Mouse (Mus musculus): ENCODE results near the gene Calm2. TPM values are rescaled to one million over a fixed set of nuclear protein-coding genes. Genes with fewer than 3 reads are reported as not detected.

Gene Calm2
- total RNA-seq, 2 experiments from 2014 or later, result 380 to 407 TPM

DNA sequence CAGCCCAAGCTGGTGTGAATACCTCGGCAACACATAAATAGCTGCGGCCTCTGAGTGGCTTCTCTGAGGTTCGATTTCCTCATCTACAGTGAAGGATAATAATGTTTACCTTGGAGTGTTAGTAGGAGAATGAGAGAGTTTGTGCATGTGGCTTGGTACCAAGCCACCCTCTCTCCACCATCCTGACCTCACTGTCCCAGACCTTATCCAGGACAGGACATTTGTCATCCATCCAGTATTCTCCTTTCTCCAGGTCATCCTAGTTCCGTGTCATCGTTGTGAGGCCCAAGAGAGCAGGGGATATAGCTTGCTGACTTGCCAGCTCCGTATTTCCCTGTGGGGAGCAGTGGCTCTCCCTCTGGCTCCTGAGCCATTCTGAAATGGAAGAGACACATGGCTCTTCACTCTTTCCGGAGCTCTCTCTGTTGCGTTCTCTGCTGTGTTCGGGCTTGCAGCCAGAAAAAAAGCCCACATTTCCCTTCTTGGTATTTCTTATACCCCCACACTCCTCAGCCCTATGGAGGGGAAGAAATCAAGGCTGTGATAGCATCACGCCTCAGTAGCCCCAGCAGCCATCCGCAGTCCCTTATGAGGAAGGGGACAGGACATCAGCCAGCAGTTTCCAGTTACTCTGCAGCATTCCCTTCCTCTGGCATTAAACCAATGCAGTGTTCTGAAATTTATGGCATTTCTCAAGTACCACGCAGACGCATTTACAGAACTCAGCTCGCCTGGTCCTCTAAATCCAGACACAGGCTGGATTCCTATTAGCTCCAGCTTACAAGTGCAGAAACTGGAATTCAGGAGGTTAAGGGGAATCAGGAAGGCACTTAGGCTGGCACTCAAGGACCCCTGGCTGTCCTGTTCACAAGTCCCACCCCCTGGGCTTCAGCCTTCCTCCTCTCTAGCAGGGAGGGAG, 13.3 kb upstream of the Calm2 start:
- DNase-seq, result peak; percentile 32

DNA sequence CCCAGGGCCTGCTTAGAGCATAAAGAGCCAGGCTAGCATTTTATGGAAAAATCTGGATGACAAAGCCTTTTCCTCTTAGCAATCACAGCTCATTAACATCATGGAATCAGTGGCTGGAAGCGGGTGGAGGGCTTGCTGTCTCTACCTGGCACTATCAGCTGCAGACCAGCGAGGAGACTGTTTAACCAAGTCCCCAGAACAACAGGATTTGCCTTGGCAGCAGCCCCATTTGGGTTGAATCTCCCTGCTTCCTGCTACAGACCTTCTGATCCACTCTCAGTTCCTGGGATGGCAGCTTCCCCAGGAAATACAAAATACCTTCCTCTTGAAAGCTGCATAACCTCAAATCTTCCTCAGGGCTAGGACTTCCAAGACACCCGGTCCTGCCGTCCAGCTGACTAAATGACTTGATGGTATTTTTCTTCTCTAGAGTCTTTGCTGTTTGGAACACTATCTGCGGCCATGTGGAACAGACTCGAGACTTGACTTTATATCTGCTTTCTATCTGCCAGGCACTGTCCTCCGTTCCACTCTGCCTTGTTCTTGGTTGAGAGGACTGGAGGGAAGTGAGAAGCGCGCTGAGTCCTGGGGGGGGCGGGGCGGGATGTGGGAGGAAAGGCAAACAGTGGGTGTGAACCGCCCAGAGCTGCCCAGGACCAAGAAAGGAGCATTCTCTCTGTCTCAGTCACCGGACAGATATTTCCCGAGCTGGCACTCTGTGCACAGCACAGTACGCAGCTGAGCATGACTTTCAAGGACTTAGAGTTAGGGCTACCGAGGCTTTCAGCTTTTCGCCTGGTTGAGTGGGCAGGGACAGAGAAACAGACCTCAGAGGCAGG, 12.4 kb upstream of the Calm2 start:
- DNase-seq, result peak; percentile 66

DNA sequence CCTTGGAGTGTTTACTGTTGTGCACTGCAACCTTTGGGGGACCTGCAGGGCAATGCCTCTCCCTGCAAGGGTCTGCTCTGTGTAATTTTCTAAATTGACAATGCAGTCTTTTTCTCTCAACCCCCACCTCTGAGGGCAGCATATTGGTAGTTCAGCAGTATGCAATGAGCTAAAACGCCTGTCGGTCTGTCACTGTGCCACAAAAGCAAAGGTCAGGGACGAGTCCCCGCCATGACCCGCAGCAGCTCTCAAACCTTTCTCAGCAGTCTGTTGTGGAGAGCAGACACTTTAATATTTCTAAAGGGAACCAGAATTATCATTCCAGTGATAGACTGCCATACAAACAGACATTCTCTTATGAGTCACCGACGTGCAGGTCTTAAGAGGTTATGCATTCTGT, 11.2 kb upstream of the Calm2 start:
- peak; percentile 68 for DNase-seq

DNA sequence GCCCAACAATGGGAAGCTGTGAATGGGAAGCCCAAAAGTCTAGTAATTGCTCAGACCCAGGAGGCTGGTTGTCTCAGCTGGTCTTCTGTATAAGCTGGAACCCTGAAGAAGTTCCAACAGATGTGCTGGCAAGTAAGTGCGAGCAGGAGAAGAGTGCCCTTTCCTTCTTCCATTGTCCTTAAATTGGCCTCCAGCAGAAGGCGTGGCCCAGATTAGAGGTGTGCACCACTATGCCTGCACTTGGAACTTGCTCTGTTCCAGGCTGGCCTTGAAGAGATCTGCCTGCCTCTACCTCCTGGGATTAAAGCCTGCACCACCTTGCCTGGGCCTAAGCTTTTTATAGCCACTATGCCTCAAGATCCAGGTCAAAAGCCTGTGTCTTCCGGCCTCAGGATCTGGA, 7.4 kb upstream of the Calm2 start:
- DNase-seq, result no peak

DNA sequence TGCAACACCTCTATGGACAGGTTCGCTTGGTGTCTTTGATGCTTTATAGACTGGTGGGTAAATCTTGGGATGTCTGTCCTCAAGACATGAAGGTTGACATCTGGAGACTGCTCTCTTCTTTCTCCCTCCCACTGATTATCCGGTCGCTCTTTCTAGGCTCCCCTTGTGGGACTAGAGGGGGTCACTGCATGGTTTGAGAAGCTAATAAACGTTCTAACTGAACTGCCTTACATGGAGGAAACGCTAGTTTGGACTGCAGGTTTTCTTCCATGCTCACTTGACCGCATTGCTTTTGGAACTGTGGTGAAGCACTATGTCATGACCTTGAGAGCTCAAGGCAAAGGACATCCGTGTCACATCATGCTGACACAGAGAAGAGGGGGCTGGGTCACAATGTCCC, 6.6 kb upstream of the Calm2 start:
- no peak for DNase-seq

DNA sequence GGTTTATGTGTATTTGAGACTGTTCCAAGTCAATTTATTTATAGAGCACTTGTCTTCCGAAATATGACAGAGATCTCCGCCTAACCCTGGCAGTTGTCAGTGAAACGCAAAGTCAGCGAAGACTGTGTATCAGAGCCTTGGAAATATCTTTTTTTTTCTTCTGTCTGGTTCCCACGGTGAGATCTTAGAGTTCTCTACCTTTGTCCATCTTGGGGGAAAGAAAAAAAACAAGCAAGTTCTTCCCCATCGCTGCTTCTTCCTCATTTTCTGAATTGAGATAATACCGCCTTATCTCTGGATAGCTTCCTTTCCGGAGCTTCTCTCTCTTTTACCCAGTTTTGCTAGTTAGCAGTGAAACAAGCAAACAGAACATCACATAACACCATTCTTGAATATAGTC, 2.1 kb upstream of the Calm2 start:
- DNase-seq, result no peak

DNA sequence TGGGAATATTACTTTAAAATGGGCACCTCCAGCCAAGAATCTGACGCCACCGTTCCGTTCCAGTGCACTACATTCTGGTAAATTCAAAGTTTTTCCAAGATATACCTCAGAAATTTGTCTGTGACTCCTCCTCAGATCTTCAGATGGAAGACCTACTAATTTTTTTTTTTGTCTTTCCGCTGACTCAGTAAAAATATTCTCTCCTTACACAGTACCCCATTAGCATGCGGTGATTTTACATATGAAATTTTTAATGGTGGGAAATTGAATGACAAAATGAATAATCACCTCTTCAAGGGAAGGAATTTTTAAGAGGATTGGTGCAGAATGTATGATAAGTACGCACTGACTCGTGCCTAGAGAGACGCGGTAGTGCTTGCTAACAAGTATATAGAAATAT, 1.6 kb upstream of the Calm2 start:
- DNase-seq, result no peak

DNA sequence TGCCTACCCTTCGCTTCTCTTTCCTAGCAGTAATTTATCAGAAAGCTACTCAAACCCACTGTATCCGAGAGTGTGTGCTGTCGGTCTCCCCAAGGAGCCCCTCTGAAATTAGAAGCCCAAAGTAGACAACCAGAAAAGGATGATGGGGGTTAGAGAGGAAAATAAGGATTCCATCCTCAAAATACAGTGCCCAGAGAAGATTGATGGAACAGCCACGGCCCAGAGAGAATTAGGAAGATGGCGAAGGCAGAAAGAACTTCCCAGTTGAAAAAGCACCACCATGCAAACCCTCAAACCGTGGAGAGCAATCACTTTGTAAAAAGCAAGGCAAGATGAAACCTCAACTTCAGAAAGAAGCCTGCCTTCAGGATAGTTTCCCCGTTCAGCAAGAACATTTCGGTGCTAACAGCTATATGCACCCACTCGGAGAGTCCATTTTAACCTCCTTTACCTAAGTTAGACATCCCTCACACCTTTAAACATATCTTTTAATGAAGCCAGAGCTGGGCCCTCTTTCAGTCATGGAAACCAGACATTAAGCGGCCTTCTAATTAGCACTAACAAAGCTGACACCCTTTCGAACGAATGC, 971 bp upstream of the Calm2 start:
- no peak for DNase-seq

DNA sequence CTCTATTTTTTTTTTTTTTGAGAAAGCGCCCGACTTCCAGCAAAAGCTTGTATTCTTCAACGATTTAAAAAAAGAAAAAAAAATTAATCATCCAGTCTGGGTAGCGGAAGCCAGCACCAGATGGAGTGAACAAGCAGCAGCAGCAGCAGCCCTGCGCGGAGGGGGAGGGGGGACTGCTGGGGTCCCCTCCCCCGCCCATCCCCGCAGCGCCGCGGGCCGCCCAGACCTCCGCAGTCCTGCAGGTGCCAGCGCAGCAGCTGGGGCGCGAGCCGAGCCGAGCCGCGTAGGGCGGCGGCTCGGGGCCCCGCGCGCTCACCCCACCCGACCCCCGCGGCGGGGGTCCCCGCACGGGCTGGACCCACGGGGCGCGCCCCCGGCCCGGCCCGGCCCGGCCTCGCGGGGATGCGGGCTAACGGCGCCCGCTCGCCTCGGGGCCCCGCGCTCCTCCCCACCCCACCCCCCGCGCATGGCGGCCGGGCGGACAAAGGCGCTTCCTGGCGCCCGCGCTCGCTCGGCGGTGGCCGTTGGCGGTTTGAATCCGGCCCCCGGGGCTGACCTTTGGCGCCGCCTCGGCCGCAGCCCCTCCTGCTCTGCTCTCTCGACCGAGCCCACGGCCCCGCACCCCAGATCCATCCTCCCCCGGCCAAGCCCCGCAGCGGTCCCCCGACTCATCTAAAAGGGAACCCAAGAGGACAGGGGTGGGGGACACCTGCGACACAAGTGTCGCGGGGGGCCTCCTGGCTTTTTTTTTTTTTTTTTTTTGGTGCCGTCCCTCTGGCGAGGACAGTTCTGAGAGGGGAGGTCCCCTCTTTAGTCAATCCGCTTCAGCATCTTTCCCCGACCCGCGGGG, 593 bp downstream of the Calm2 start:
- peak; percentile 78 for DNase-seq

DNA sequence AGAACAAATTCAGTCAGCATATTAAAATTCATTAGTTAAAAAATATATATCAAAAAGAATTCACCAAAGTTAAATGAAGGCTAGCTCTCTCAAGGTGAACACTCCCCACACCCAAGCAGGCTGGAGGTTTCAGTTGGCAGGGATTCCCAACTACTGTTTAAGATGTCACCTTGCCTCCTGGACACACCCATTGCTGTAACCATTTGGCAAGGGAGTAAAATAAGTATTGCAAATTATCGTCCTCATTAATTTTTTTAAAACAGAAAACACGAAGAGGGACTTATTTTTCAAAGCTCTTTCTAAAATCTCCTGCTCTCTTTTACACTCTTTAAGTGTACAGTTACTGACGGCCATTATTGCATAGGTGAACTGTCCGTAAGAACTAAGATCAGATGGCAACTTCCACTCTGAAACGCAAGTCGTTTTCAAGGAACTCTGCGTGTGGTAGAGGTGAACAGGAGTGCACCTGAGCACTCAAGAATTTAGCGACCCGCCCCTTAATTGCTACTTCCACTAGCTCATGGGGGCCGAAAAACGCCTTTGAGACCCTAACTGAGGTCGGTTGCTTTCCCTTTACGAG, 1.3 kb downstream of the Calm2 start:
- no peak for DNase-seq

DNA sequence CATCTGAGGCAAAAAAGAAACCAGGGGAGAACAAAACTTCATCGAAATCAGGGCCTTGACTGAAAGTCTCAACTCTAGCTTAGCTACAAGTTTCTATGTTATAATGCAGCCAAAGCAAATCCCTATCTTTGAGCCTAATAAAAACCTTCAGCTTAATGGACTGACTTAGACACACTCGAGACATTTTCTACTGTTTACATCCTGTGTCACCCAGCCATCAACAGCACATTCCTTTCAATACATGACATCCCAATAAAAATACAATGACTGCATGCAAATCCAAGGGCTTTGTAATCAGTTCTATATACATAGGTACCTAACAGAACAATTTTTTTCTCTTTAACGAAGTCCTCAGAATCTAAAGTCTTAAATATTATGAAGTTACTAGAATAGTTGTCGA, 2.0 kb downstream of the Calm2 start:
- no peak for DNase-seq

DNA sequence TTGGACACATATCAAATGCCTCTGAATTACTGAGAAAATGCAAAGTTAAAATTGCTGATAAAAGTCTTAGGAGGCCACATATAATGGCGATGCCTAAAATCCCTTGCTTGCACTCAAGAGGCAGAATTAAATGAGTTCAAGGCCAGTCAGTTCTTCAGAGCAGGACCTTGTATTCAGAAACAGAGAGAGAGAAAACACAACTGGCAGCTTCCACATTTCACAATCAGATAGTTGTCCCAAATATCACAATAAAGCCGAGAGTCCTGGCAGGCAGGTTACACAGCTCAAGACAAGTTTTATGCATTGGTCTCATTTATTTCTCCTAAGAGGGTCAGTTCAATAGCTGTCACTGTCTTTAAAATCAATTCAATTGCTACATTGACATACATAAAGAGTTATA, 5.2 kb downstream of the Calm2 start:
- no peak for DNase-seq

DNA sequence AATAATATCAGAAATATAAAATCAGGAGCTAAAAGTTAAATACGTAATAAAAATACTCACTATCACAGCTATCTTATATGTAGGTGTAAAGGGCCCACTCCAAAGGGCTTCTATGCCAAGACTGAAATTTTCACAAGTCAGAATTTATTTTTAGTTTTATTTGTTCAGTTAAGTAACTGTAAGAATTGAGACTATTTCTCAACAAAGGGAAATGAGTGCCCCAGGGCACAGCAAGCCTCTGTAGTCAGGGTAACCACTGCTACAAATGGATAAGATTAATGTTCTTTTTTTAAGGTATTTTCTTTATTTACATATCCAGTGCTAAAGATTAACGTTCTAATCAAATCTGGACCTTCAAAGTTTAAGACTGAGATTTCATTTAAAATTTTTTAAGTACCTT, 7.3 kb downstream of the Calm2 start:
- no peak for DNase-seq

DNA sequence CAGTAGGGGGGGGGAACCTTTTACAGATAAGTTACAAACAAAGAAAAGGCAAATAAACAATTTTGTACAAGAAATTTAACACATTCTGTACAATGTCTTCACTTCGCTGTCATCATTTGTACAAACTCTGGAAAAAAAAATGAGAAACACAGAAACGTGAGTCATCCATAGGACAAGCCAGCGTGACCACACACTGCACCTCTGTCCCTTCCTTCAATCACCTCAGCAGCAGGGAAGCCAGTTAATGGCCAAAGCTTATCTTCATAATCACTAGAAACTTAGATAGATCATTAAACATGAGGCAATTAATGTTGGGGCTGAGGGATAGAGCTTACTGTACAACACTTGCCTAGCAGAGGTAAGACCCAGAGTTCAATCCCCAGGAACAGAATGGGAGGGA, 12.8 kb downstream of the Calm2 start:
- no peak for DNase-seq

DNA sequence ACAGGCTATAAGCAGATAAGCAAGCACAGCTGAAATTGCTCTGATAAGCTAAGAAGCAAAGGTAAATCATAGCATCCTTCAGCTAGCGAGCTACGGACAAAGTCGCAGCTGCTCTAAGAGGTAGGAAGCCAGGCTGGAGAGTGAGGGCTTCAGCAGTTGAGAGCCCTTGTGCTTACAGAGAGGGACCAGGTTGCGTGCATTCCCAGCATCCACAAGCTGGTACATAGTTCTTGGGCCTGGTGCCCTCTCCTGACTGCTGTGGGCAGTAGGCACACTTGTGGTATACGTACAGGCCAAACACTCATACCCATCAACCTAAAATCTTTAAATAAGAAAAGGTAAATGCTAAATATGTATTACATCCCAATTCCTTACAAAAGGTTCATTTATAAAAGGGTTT, 14.0 kb downstream of the Calm2 start:
- no peak for DNase-seq

DNA sequence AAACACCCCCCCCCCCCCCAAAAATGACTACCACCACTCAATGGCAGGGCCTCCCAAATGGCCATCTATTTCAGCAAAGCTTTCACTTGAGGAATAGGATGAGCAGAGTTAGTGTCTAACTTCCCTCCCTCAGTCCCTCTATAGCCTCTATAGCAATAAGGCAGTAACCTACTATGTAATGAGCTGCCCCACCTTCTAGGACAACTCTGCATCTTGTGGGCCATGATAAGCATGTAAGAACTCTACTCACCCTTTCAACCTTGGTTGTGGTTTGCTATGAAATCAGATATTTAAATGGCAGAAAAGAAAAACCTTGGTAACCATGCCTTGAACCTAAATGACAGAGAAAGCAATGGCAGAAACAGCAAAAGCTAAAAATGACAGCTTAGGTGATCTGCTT, 14.4 kb downstream of the Calm2 start:
- DNase-seq, result no peak

DNA sequence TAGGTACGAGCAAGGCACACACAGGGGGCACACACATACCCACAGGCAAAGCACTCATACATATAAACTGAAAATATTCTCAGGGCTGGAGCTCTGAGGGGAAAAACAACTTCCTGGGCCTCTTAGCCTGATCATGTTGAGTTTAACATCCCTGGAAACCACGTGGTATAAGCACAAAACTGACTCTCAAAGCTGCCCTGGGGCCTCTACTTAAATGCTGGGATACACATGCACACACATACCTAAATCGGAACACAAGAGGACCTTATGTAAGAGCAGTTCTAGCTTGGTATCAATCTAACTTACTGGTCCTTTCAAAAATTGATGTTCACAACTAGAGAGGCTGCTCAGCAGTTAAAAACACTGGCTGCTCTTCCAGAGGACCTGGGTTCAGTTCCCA, 17.3 kb downstream of the Calm2 start:
- DNase-seq, result no peak

DNA sequence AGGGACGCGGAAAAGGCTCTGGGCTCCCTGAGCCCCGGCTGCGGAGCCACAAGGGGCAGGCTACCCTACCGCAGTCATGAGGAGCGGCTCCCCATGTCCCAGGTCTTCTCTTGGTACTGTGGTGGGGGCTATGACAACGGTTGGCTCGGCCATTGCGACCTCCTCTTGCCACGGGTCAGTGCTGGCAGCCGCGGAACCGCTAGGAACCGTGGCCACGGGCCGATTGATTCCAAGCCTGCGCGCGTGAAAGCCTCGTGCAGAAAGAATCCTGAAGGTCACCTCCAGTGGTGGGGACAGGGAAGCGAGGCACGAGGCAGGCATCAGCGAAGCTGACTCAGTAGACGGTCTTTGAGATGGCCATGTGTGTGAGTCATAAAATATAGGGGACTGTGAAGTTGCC, 19.2 kb downstream of the Calm2 start, which contains the start of gene Stpg4:
Stpg4 (minus strand) TSS at position 231 of the 400 bp plus-strand sequence.
- no peak for DNase-seq

DNA sequence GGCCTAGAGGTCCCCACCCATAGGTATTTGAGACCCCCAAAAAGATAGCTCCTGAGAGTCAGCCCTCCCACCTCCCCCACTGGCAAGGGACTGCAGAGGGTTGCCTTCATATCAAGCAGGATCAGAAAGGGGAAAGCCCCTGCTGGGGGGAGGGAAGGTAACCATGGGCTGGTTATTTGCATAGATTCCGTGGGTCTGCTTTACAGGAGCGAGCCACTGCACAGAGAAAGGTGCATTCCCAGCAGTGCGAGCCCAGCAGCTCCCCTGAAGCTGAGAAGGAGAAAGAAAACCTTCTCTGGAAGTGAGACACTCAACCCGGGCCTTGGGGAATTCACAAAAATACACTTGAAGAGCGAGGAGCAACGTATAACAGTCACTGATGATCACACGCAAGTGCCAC, 28.7 kb downstream of the Calm2 start:
- DNase-seq, result no peak

DNA sequence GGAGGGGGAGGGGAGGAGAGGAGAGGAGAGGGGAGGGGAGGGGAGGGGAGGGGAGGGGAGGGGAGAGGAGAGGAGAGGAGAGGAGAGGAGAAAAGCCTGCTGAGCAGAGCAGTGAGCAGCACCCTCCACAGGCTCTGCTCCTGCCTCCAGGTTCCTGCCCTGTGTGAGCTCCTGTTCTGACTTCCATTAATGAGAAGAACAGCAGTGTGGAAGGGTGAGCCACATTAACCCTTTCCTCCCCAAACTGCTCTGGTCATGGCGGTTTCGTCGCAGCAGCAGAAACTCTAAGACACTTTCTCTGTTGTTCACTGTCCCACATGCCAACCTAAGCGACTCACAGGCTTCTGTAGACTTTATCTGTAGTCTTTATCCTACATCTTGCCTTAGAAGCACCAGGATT, 40.1 kb downstream of the Calm2 start:
- DNase-seq, result no peak

DNA sequence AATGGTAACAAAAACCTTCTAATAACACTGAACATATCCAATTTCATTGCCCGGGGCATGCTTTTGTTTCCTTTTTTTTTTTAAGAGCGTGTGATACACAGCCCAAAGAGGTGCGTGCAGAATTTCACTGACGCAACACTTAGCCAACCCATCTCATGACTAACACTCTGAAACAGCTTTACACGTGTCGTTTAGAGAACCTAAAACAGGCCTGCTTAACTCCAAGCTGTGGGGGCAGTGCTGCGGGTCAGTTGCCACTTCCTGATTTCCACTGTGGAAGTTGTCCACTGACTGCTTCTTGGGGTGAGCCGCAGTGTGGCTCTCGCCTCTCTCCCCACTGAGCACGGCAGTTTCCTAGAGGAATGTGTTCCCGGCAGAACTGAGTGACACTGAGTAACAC, 41.2 kb downstream of the Calm2 start:
- no peak for DNase-seq

DNA sequence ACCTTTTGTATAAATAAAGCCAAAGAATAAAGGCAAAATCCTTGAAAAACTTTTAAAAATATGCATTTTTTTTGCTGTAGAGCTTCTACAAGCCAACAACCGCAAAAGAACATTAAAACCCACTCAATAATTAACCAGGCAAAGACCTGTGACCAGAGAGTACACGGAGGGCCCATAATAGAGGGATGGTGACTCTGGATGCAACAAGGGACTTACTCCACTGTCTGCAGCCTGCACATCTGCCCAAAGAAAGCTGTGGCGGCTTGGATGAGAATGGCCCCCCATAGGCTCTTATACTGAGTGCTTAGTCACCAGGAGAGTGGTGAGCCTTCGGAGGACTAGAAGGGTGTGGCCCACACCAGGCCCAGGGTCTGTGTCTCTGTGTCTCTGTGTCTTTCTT, 43.3 kb downstream of the Calm2 start:
- DNase-seq, result no peak
